Mouse (Mus musculus) liver, embryonic 11.5 days (tissue): ENCODE data around the gene Fam174b. TPM values are rescaled to one million over a fixed set of nuclear protein-coding genes. Genes with fewer than 3 reads are reported as not detected.

Experiments used
- ATAC-seq: fragments of 200-750 bp; cut with Nextera tagmentation; replicated peaks from 2 replicates; pipeline ENCODE4 v1.8.0; 2017; ENCODE audit warnings: moderate number of reproducible peaks, mild to moderate bottlenecking, moderate TSS enrichment, moderate library complexity; ENCODE audit not compliant: low FRiP score
- DNase-seq: peaks from one replicate; pipeline ENCODE4 v3.0.0-alpha.2; 2017; ENCODE audit warnings: low spot score
- H3K27ac ChIP-seq: fragments of 300-500 bp; sonication (generic); 2 replicates; pipeline ENCODE4 v1.5.1; 2014; ENCODE audit warnings: mild to moderate bottlenecking, low read depth, low read length, control low read depth
- H3K27me3 ChIP-seq: fragments of 300-500 bp; sonication (generic); replicated peaks from 2 replicates; pipeline ENCODE4 v1.6.1; 2014; ENCODE audit warnings: low read length, mixed read lengths; ENCODE audit not compliant: control insufficient read depth, insufficient read depth
- H3K36me3 ChIP-seq: fragments of 300-500 bp; sonication (generic); 2 replicates; pipeline ENCODE4 v1.6.1; 2014; ENCODE audit warnings: mild to moderate bottlenecking, low read length, moderate library complexity, mixed read lengths; ENCODE audit not compliant: control insufficient read depth, insufficient read depth
- H3K4me1 ChIP-seq: fragments of 300-500 bp; sonication (generic); replicated peaks from 2 replicates; pipeline ENCODE4 v1.6.1; 2014; ENCODE audit warnings: low read length, mixed read lengths; ENCODE audit not compliant: control insufficient read depth, insufficient read depth
- H3K4me2 ChIP-seq: fragments of 300-500 bp; sonication (generic); 2 replicates; pipeline ENCODE4 v1.6.1; 2014; ENCODE audit warnings: mild to moderate bottlenecking, control low read depth, moderate library complexity
- H3K4me3 ChIP-seq: fragments of 300-500 bp; sonication (generic); 2 replicates; pipeline ENCODE4 v1.5.1; 2014; ENCODE audit warnings: low read depth, low read length, control low read depth
- H3K9ac ChIP-seq: fragments of 300-500 bp; sonication (generic); 2 replicates; pipeline ENCODE4 v1.6.1; 2014; ENCODE audit warnings: low read depth, low read length, control low read depth
- H3K9me3 ChIP-seq: fragments of 300-500 bp; sonication (generic); 2 replicates; pipeline ENCODE4 v1.6.1; 2016; ENCODE audit warnings: low read length, inconsistent platforms, mixed read lengths; ENCODE audit not compliant: control insufficient read depth
- WGBS: fragments of 180-500 bp; shearing (Covaris S2); extraction: QIAGEN DNeasy Blood & Tissue Kit; methylation state at CpG from one replicate; pipeline ENCODE4 v1.1.7; 2014; 5-methylcytosine and 5-hydroxymethylcytosine counted together
- polyA plus RNA-seq: library from polyadenylated mRNA; unstranded; fragments of >200 nt; fragmentation: Nextera tagmentation; extraction: Ambion mirVana; gene quantifications from 2 replicates; pipeline ENCODE4 v1.2.1, GENCODE M21; 2014

Gene Fam174b
- polyA plus RNA-seq, 1 experiment from 2014 or later = 13.8 TPM

- H3K4me3 ChIP-seq = no peak overlapping the region
- no peaks in the 10 kb centered on the region for H3K4me1 ChIP-seq
- ATAC-seq (no peak), DNase-seq (no peak)
- no peaks in the 10 kb centered on the region for H3K36me3 ChIP-seq
- no peak overlapping the region for H3K4me2 ChIP-seq
- no peak overlapping the region for H3K9ac ChIP-seq
- H3K27ac ChIP-seq = no peak overlapping the region
- no peaks in the 10 kb centered on the region; the same call in 1 of the 2 replicates for H3K27me3 ChIP-seq
- WGBS = 80% methylated on average over 4 of the region's 4 CpGs
- no peaks in the 10 kb centered on the region for H3K9me3 ChIP-seq
These were observed 45.7 kb downstream of the Fam174b start for GRCm38 (mm10) chr7:73785815-73786214.

DNA sequence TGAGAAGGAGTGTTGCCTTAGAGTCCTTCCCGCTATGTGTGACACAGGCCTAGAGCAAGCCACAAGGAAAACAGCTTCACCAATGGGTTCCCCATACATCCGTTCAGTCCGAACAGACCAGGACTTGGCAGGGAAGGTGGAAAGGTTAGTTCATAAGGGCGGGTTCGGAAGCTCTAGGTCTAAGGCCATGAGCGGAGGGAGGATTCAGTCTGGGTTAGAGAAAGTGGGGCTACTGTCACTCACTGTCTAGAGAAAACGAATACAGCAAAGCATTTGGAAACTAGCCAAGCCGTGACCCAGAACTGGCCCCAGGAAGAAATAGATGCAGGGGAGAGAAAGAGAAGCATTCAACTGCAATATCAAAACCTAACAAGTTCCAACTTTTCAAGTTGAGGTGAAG lies 47.4 kb downstream of the Fam174b start:
- H3K36me3 ChIP-seq = no peaks in the 10 kb centered on the region
- H3K9me3 ChIP-seq = no peaks in the 10 kb centered on the region
- no peaks in the 10 kb centered on the region; the same call in 1 of the 2 replicates for H3K27me3 ChIP-seq
- ATAC-seq = no peak
- no peak overlapping the region for H3K4me2 ChIP-seq
- H3K4me3 ChIP-seq = no peak overlapping the region
- H3K4me1 ChIP-seq = no peaks in the 10 kb centered on the region
- DNase-seq = no peak
- no peak overlapping the region for H3K27ac ChIP-seq
- WGBS = 85% methylated on average over 8 of the region's 8 CpGs
- no peak overlapping the region for H3K9ac ChIP-seq

DNA sequence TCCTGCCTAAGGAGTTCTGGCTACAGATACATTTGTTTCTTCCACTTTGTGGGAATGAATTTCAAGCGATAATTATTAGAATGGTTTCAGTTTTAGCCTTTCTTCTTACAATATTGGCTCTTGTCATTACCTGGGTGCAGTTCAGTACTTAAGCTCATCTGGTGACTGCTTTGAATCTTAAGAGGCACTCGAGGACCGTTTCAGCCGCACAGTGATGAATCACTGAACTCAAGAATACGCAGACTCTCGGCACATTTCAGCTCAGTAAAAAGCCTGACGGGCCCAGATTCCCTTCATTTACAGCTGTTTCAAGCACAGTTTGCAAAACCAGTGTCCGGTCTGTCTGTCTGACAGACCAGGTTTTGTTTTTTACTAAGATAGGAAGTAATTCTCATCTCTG lies 51.0 kb downstream of the Fam174b start:
- Histone ChIP-seq H3K4me2 (no peak overlapping the region), H3K9ac (no peak overlapping the region), H3K9me3 (no peaks in the 10 kb centered on the region), H3K4me3 (no peak overlapping the region), H3K27me3 (no peaks in the 10 kb centered on the region; the same call in 1 of the 2 replicates), H3K36me3 (no peaks in the 10 kb centered on the region), H3K4me1 (no peaks in the 10 kb centered on the region), H3K27ac (no peak overlapping the region)
- no peak for ATAC-seq
- WGBS = 72% methylated on average over 8 of the region's 8 CpGs
- DNase-seq = no peak

DNA sequence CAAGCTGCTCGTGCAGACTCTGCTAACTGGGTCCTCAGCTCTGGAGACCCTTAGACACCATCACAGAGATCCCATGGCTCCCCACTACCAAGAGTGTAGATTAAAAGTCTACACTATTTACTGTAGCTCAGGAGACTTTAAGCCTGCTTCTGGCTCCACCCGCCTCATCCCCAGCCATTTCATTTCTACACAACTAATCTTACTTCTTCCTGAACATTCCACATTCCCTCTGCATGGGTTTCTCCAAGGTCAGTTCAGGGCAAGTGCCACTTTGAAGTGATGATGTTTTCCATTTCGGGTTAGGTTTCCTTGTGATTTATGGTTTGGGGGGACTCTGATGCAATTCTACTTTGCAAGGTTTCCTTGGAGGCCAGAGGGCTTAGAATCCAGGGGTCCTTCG lies 52.1 kb downstream of the Fam174b start:
- Histone ChIP-seq H3K27ac (no peak overlapping the region), H3K4me3 (no peak overlapping the region), H3K9me3 (no peaks in the 10 kb centered on the region), H3K4me2 (no peak overlapping the region), H3K4me1 (no peaks in the 10 kb centered on the region), H3K27me3 (no peaks in the 10 kb centered on the region; the same call in 1 of the 2 replicates), H3K9ac (no peak overlapping the region), H3K36me3 (no peaks in the 10 kb centered on the region)
- 67% methylated on average over 4 of the region's 4 CpGs for WGBS
- ATAC-seq (no peak), DNase-seq (no peak)

- H3K27ac ChIP-seq = no peak overlapping the region
- no peaks in the 10 kb centered on the region for H3K36me3 ChIP-seq
- H3K9ac ChIP-seq = no peak overlapping the region
- no peaks in the 10 kb centered on the region; the same call in 1 of the 2 replicates for H3K27me3 ChIP-seq
- WGBS = 74% methylated on average over 3 of the region's 3 CpGs
- no peak overlapping the region for H3K4me2 ChIP-seq
- ATAC-seq = no peak
- H3K9me3 ChIP-seq = no peaks in the 10 kb centered on the region
- DNase-seq = no peak
- H3K4me1 ChIP-seq = no peaks in the 10 kb centered on the region
- no peak overlapping the region for H3K4me3 ChIP-seq
These were observed 52.5 kb downstream of the Fam174b start for GRCm38 (mm10) chr7:73792641-73793040.

GRCm38 (mm10) chr7:73809261-73809660 lies 69.2 kb downstream of the Fam174b start:
- Histone ChIP-seq H3K9ac (no peak overlapping the region), H3K4me2 (no peak overlapping the region), H3K27ac (no peak overlapping the region), H3K4me3 (no peak overlapping the region), H3K9me3 (no peaks in the 10 kb centered on the region), H3K4me1 (no peaks in the 10 kb centered on the region), H3K27me3 (no peaks in the 10 kb centered on the region), H3K36me3 (no peaks in the 10 kb centered on the region)
- ATAC-seq (no peak), DNase-seq (no peak)
- 58% methylated on average over 2 of the region's 2 CpGs for WGBS

- Histone ChIP-seq H3K27ac (no peak overlapping the region), H3K4me3 (no peak overlapping the region), H3K4me1 (no peaks in the 10 kb centered on the region), H3K9me3 (no peaks in the 10 kb centered on the region), H3K36me3 (no peaks in the 10 kb centered on the region), H3K27me3 (no peaks in the 10 kb centered on the region), H3K9ac (no peak overlapping the region), H3K4me2 (no peak overlapping the region)
- ATAC-seq (no peak), DNase-seq (no peak)
- WGBS = 51% methylated on average over 7 of the region's 7 CpGs
These were observed 71.3 kb downstream of the Fam174b start for GRCm38 (mm10) chr7:73811439-73811838.

- Histone ChIP-seq H3K27me3 (no peaks in the 10 kb centered on the region), H3K9me3 (no peaks in the 10 kb centered on the region), H3K4me1 (no peaks in the 10 kb centered on the region), H3K9ac (no peak overlapping the region), H3K27ac (no peak overlapping the region), H3K36me3 (no peaks in the 10 kb centered on the region), H3K4me2 (no peak overlapping the region), H3K4me3 (no peak overlapping the region)
- 71% methylated on average over 6 of the region's 6 CpGs for WGBS
- ATAC-seq (no peak), DNase-seq (no peak)
These were observed 72.1 kb downstream of the Fam174b start for GRCm38 (mm10) chr7:73812176-73812575.

GRCm38 (mm10) chr7:73813887-73814286 lies 73.8 kb downstream of the Fam174b start:
- Histone ChIP-seq H3K27ac (no peak overlapping the region), H3K4me1 (no peaks in the 10 kb centered on the region), H3K36me3 (no peaks in the 10 kb centered on the region), H3K4me3 (no peak overlapping the region), H3K4me2 (no peak overlapping the region), H3K9me3 (no peaks in the 10 kb centered on the region), H3K9ac (no peak overlapping the region), H3K27me3 (no peaks in the 10 kb centered on the region)
- ATAC-seq (no peak), DNase-seq (no peak)
- 81% methylated on average over 4 of the region's 4 CpGs for WGBS
